Mouse (Mus musculus) CD4-positive helper T cell, adult 2 months (primary cell): ENCODE measurements around the gene Bcor.

Experiments used
- DNase-seq: peaks from one replicate; pipeline ENCODE4 v3.0.0-alpha.2; 2012; ENCODE audit warnings: low read depth, missing footprints, low spot score

The Bcor gene

GRCm38 (mm10) chrX:12067031-12067430, 93.1 kb downstream of the Bcor start:
- no peak for DNase-seq

GRCm38 (mm10) chrX:12065782-12066181, 94.4 kb downstream of the Bcor start:
- DNase-seq, result no peak

GRCm38 (mm10) chrX:12062932-12063260, 97.3 kb downstream of the Bcor start:
- no peak for DNase-seq

GRCm38 (mm10) chrX:12062121-12062931, 97.8 kb downstream of the Bcor start:
- DNase-seq, result peak; percentile 51

- no peak for DNase-seq
These were observed 99.3 kb downstream of the Bcor start for GRCm38 (mm10) chrX:12060848-12061247.

GRCm38 (mm10) chrX:12057210-12057609, 102.9 kb downstream of the Bcor start:
- no peak for DNase-seq

- DNase-seq, result no peak
These were observed 106.7 kb downstream of the Bcor start for GRCm38 (mm10) chrX:12053315-12053914.

GRCm38 (mm10) chrX:12052651-12053050, 107.5 kb downstream of the Bcor start:
- DNase-seq, result no peak

- DNase-seq, result no peak
These were observed 111.4 kb downstream of the Bcor start for GRCm38 (mm10) chrX:12048721-12049120.

- no peak for DNase-seq
These were observed 112.0 kb downstream of the Bcor start for GRCm38 (mm10) chrX:12048166-12048565.

- no peak for DNase-seq
These were observed 112.8 kb downstream of the Bcor start for GRCm38 (mm10) chrX:12047223-12047911.

GRCm38 (mm10) chrX:12046676-12047075, 113.5 kb downstream of the Bcor start:
- DNase-seq, result no peak

GRCm38 (mm10) chrX:12043352-12043751, 116.8 kb downstream of the Bcor start:
- no peak for DNase-seq

- peak; percentile 16 for DNase-seq
These were observed 118.7 kb downstream of the Bcor start for GRCm38 (mm10) chrX:12041453-12041852.

- DNase-seq, result peak; percentile 88
These were observed 145.3 kb downstream of the Bcor start for GRCm38 (mm10) chrX:12014726-12015464.

- DNase-seq, result no peak
These were observed 149.5 kb downstream of the Bcor start for GRCm38 (mm10) chrX:12010660-12011059.

- no peak for DNase-seq
These were observed 151.1 kb downstream of the Bcor start for GRCm38 (mm10) chrX:12009046-12009445.

GRCm38 (mm10) chrX:12007832-12008540, 152.2 kb downstream of the Bcor start:
- no peak for DNase-seq

GRCm38 (mm10) chrX:12006882-12007753, 153.0 kb downstream of the Bcor start:
- DNase-seq, result peak; percentile 76
